Mouse (Mus musculus) frontal cortex, adult 2 months (tissue): Measurements from ENCODE around the gene 4933417A18Rik. TPM values are rescaled to one million over a fixed set of nuclear protein-coding genes. Genes with fewer than 3 reads are reported as not detected.
"Not testable (repeated sequence)": the region's sequence is repeated elsewhere in the genome, so short reads cannot be mapped to it uniquely, and the experiment has no call there.

Experiments used
- DNase-seq, 2 experiments: peaks; one replicate each; pipeline ENCODE4 v3.0.0; 2022; ENCODE audit warnings: low spot score in 1 of 2; ENCODE audit errors: extremely low spot score in 1 of 2
- polyA plus RNA-seq: library from polyadenylated mRNA; depleted of rRNA; stranded (reverse); fragments of >200 nt; gene quantifications from 2 replicates; pipeline ENCODE4 v1.2.3, GENCODE M21; 2012; rRNA removed

The 4933417A18Rik gene
- polyA plus RNA-seq, 1 experiment = not detected

GRCm38 (mm10) chr13:34973149-34973548 lies 48.9 kb downstream of the 4933417A18Rik start:
- DNase-seq = peak in 1 of 2 experiments; percentile 39

- no peak for DNase-seq
Observed at GRCm38 (mm10) chr13:34973770-34974169, 49.6 kb downstream of the 4933417A18Rik start.

- no peak for DNase-seq
Observed at GRCm38 (mm10) chr13:34976116-34976515, 51.9 kb downstream of the 4933417A18Rik start.

GRCm38 (mm10) chr13:34977410-34977809 lies 53.2 kb downstream of the 4933417A18Rik start:
- no peak for DNase-seq

- not testable (repeated sequence) for DNase-seq
Observed at GRCm38 (mm10) chr13:34978635-34979034, 54.4 kb downstream of the 4933417A18Rik start.

- not testable (repeated sequence) for DNase-seq
Observed at GRCm38 (mm10) chr13:34983479-34983878, 59.3 kb downstream of the 4933417A18Rik start.

- no peak for DNase-seq
Observed at GRCm38 (mm10) chr13:34991581-34992273, 67.5 kb downstream of the 4933417A18Rik start.

- no peak for DNase-seq
Observed at GRCm38 (mm10) chr13:34993085-34993484, 68.9 kb downstream of the 4933417A18Rik start.

GRCm38 (mm10) chr13:34993595-34993982 lies 69.4 kb downstream of the 4933417A18Rik start:
- DNase-seq = no peak

GRCm38 (mm10) chr13:34993983-34994811 lies 70.0 kb downstream of the 4933417A18Rik start:
- DNase-seq = peak; percentile 83 to 90

- no peak for DNase-seq
Observed at GRCm38 (mm10) chr13:34995925-34996324, 71.7 kb downstream of the 4933417A18Rik start.

Other genes starting within 250 kb of the 4933417A18Rik start
- gene Fam50b, start 189.6 kb upstream of the 4933417A18Rik start, polyA plus RNA-seq = not detected in 2 replicates
- gene Prpf4b, start 49.1 kb upstream of the 4933417A18Rik start, polyA plus RNA-seq = 104 and 111 TPM in 2 replicates
- 2.6 and 2.8 TPM in 2 replicates for gene Fam217a, start 99 bp upstream of the 4933417A18Rik start, polyA plus RNA-seq
- 0.30 and 0.44 TPM in 2 replicates for gene Eci3, start 39.4 kb downstream of the 4933417A18Rik start, polyA plus RNA-seq
- gene Eci2, start 102.7 kb downstream of the 4933417A18Rik start, polyA plus RNA-seq = 62.7 and 68.7 TPM in 2 replicates